Mouse (Mus musculus): ENCODE results near the gene Rnf187. TPM values are rescaled to one million over a fixed set of nuclear protein-coding genes. Genes with fewer than 3 reads are reported as not detected.
A peak's percentile ranks its signal among the peaks of the same experiment; 100 is the strongest.

Gene Rnf187
- polyA plus RNA-seq, 1 experiment = 135 TPM

DNA sequence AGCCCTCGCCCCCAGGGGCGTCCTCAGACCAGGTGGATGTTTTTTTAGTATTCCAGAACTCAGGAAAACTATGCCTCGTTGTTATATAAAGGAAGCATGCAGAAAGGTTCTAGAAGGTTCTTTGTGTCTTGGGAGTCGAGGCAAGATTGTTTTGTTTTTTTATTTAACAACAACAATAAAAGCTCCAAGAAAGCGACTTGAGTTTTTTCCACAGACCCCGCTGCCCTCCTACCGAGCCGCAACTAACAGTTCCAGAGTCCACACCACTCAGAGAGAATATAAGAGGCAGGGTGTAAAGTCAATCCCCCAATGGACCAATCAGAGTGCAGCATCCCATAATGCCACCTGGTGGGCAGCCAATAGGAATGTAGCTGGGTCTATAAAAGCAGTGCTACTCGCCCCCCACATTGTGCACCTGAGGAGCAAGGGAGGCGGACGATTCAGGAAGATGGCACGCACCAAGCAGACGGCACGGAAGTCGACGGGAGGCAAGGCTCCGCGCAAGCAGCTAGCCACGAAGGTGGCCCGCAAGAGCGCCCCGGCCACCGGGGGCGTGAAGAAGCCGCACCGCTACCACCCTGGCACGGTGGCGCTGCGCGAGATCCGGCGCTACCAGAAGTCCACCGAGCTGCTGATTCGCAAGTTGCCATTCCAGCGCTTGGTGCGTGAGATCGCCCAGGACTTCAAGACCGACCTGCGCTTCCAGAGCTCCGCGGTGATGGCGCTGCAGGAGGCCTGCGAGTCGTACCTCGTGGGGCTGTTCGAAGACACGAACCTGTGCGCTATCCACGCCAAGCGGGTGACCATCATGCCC lies 22.9 kb upstream of the Rnf187 start:
- Histone ChIP-seq H3K27ac (ENCODE audit: control insufficient read depth, insufficient read depth, low read depth, low read length, poor library complexity) (no peak overlapping the region), H3K4me3 (replicated peaks; ENCODE audit: control insufficient read depth, low read depth, low read length) (no peak overlapping the region), H3K4me1 (ENCODE audit: control insufficient read depth, insufficient read depth, low read length) (no peaks in the 10 kb centered on the region; the same call in 1 of the 2 replicates)
- 65% methylated on average over 50 of the region's 50 CpGs for WGBS
- no peak for TF ChIP-seq POLR2A (IDR thresholded peaks at IDR 0.05; ENCODE audit: borderline replicate concordance, control insufficient read depth, low read depth, low read length)
- no peak for TF ChIP-seq CTCF (IDR thresholded peaks at IDR 0.05; ENCODE audit: control insufficient read depth, insufficient read depth, low read length)

DNA sequence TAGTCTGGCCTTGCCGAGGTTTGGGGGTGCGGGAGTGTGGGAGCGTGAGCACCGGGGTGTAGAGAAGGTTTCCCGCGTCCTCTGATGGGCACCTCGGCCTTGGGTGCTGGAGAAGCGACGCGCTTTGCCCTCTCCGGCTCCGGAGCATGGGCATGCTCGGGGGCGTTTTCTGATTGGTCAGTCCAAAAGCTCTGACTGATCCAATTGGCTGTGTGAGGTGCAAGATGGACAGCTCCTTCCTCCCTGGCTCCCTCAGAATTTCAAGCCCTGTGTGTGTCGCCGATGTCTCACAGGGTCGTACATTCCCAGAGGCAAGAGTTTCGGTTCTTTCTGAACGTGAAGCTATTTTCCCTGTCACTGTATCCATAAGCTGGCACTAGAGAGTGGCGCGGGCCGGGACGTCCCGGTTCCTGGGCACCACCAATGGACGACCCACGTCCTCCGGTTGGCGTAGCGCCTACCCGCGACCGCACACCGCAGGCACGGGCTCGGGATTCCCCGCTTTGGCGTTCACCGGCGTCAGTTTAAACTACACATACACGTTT lies 21.3 kb upstream of the Rnf187 start:
- Histone ChIP-seq H3K27ac (ENCODE audit: control insufficient read depth, insufficient read depth, low read depth, low read length, poor library complexity) (peak overlapping the region; percentile 60), H3K4me1 (ENCODE audit: control insufficient read depth, insufficient read depth, low read length) (no peaks in the 10 kb centered on the region; the same call in 1 of the 2 replicates), H3K4me3 (replicated peaks; ENCODE audit: control insufficient read depth, low read depth, low read length) (peak overlapping the region; percentile 67)
- 2% methylated on average over 40 of the region's 40 CpGs for WGBS
- TF ChIP-seq CTCF (IDR thresholded peaks at IDR 0.05; ENCODE audit: control insufficient read depth, insufficient read depth, low read length) (peak; percentile 38; the same call in 1 of the 2 replicates), POLR2A (IDR thresholded peaks at IDR 0.05; ENCODE audit: borderline replicate concordance, control insufficient read depth, low read depth, low read length) (peak; percentile 78; the same call in 1 of the 2 replicates)

DNA sequence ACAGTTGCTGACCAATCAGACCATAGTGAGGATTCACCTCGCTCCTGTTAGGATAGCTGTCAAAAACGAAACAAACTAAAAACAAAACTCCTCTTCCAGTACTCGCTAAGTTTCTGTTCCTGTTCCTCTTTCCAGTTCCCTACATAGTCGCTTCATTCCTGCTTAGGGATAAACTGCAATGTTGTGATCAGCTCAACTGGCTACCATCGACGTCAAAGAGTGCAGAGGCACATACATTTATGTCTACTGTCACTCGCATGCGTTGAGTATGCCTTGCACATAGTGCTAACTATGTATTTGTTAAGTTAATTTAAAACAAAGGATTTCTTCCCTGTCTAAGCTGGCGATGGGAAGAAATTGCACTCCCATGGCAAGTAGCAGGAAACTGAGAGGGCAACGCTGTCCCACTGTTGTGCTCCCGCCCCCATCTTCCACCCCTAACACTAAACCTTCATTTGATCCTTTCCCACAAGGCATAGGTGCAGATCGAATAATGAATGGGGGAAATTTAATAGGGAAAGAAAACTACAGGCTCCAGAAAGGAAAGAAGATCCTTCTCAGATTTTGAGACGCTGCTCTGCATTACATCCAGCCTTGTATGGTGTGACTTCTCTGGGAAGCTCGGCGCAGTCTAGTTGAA lies 20.6 kb upstream of the Rnf187 start:
- H3K4me1 ChIP-seq (ENCODE audit: control insufficient read depth, insufficient read depth, low read length) = no peaks in the 10 kb centered on the region; the same call in 1 of the 2 replicates
- peak overlapping the region; percentile 60; the same call in 1 of the 2 replicates for H3K27ac ChIP-seq (ENCODE audit: control insufficient read depth, insufficient read depth, low read depth, low read length, poor library complexity)
- 6% methylated on average over 15 of the region's 15 CpGs for WGBS
- TF ChIP-seq POLR2A (IDR thresholded peaks at IDR 0.05; ENCODE audit: borderline replicate concordance, control insufficient read depth, low read depth, low read length) (no peak), CTCF (IDR thresholded peaks at IDR 0.05; ENCODE audit: control insufficient read depth, insufficient read depth, low read length) (no peak)
- peak overlapping the region; percentile 67 for H3K4me3 ChIP-seq (replicated peaks; ENCODE audit: control insufficient read depth, low read depth, low read length)

DNA sequence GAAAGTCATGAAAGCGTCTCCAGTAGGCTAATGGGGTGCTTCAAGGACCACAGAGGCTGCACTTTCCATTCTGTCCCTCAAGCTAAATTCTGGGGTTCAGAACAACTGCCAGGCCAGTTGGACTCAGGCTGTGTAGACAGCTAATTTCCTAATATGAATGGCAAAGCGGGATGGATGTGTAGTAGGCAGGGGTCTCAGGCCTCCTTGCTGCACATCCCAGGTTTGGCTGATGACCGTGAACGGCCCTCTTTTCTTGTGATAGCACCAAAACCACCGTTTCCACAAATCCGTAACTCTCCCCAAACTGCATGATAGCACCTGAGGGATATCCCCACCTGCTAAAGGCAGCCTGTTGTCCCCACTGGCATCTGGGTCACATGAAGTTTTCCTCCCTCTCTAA lies 19.8 kb upstream of the Rnf187 start:
- Histone ChIP-seq H3K4me3 (replicated peaks; ENCODE audit: control insufficient read depth, low read depth, low read length) (peak overlapping the region; percentile 8), H3K27ac (ENCODE audit: control insufficient read depth, insufficient read depth, low read depth, low read length, poor library complexity) (peak overlapping the region; percentile 21; the same call in 1 of the 2 replicates), H3K4me1 (ENCODE audit: control insufficient read depth, insufficient read depth, low read length) (no peaks in the 10 kb centered on the region; the same call in 1 of the 2 replicates)
- TF ChIP-seq POLR2A (IDR thresholded peaks at IDR 0.05; ENCODE audit: borderline replicate concordance, control insufficient read depth, low read depth, low read length) (no peak), CTCF (IDR thresholded peaks at IDR 0.05; ENCODE audit: control insufficient read depth, insufficient read depth, low read length) (no peak)
- WGBS = 88% methylated on average over 6 of the region's 6 CpGs

DNA sequence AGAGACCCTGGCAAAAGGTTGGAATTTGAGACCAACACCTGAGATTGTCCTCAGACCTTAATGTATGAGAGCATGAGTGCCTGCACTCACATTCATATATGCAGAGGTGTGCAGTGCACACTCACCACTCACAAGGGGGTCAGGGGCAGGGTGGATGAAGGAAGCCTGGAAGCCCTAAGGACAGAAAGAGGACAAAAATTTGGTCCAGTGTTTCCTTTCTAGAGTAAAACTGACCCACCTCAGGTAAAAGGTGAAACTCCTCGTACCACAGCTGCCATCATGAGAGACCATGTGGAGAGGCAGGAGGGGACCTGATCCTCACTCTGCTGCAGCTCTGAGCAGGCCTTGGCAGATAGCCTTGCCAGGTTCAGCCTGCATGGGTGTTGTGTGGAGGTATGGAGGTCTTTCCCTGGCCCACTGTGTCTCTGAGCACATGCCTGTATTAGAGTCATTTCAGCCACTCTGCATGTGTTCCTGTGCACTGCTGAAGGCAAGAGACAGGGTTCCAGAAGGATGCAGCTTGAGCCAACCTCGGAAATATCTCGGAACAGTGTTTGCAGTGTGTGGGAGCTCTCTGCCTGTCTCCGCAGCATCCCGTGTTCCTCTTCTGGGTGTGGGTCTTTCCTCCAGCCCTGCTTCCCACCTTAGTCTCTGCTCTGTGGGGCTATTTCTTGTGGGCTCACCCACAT lies 18.7 kb upstream of the Rnf187 start:
- WGBS = 91% methylated on average over 5 of the region's 5 CpGs
- H3K27ac ChIP-seq (ENCODE audit: control insufficient read depth, insufficient read depth, low read depth, low read length, poor library complexity) = peak overlapping the region; percentile 14
- H3K4me3 ChIP-seq (replicated peaks; ENCODE audit: control insufficient read depth, low read depth, low read length) = peak overlapping the region; percentile 34
- no peaks in the 10 kb centered on the region; the same call in 1 of the 2 replicates for H3K4me1 ChIP-seq (ENCODE audit: control insufficient read depth, insufficient read depth, low read length)
- TF ChIP-seq CTCF (IDR thresholded peaks at IDR 0.05; ENCODE audit: control insufficient read depth, insufficient read depth, low read length) (no peak), POLR2A (IDR thresholded peaks at IDR 0.05; ENCODE audit: borderline replicate concordance, control insufficient read depth, low read depth, low read length) (no peak)

DNA sequence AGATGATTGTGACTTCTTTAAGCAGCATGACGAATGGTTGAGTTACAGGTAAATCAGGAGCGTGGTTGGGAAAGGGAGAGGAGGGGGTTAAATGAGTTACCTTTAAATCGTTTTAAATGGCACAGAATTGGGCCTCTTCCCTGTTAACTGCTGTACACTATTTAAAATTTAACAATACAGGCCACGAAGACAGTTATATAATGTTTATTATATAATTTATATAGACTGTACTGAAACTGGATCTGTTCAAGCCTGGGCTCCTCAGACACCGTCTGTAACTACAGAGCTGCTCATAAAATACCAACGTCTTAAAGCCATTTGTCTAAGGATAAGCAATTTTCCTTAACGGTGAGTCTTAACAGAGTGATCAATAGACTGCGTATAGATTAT lies 17.1 kb upstream of the Rnf187 start:
- no peak for TF ChIP-seq POLR2A (IDR thresholded peaks at IDR 0.05; ENCODE audit: borderline replicate concordance, control insufficient read depth, low read depth, low read length)
- no peak for TF ChIP-seq CTCF (IDR thresholded peaks at IDR 0.05; ENCODE audit: control insufficient read depth, insufficient read depth, low read length)
- no peaks in the 10 kb centered on the region; the same call in 1 of the 2 replicates for H3K4me1 ChIP-seq (ENCODE audit: control insufficient read depth, insufficient read depth, low read length)
- peak overlapping the region; percentile 78 for H3K4me3 ChIP-seq (replicated peaks; ENCODE audit: control insufficient read depth, low read depth, low read length)
- 29% methylated on average over 8 of the region's 8 CpGs for WGBS
- no peak overlapping the region for H3K27ac ChIP-seq (ENCODE audit: control insufficient read depth, insufficient read depth, low read depth, low read length, poor library complexity)

DNA sequence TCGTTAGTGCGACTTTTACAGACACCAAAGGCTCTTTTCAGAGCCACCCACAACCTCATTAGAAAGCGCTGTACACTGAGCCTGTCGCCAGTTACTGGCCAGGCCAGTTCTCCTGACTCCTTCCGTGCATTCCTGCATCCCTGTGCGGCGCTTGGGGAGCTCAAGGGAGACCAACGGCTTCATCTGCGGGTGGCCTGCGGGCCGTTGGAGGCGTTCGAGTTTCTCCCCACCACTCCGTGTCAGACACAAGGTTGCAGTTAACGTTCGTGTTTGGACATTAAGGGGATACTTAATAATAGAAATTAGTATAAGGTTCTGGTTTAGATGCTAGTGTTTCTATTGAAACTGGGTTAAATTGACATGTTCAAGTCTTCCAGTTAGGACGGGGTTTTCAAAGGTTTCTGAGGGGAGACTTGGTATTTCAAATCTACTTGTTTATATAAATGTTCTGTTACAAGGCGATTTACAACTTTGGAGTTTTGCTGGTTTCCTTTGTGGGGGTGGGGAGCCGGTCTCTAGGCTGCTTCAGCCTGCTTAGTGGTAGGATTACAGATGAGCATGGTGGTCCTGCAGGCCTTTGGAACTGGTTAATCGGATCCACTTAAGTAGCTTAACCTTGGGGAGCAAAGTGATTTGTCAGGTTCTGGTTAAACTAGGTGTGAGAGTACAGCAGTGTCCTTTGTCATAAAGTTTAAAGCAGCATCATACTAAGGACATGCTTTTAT lies 16.6 kb upstream of the Rnf187 start:
- H3K27ac ChIP-seq (ENCODE audit: control insufficient read depth, insufficient read depth, low read depth, low read length, poor library complexity) = peak overlapping the region; percentile 96
- WGBS = under 1% methylated on average over 20 of the region's 20 CpGs
- no peaks in the 10 kb centered on the region; the same call in 1 of the 2 replicates for H3K4me1 ChIP-seq (ENCODE audit: control insufficient read depth, insufficient read depth, low read length)
- peak; percentile 27; the same call in 1 of the 2 replicates for TF ChIP-seq POLR2A (IDR thresholded peaks at IDR 0.05; ENCODE audit: borderline replicate concordance, control insufficient read depth, low read depth, low read length)
- TF ChIP-seq CTCF (IDR thresholded peaks at IDR 0.05; ENCODE audit: control insufficient read depth, insufficient read depth, low read length) = no peak
- peak overlapping the region; percentile 78 for H3K4me3 ChIP-seq (replicated peaks; ENCODE audit: control insufficient read depth, low read depth, low read length)

All from bone marrow, adult 2 months (tissue).